Mouse (Mus musculus) inflammation-experienced regulatory T-cells, adult 16 weeks (primary cell): Measurements from ENCODE around the gene Olfr1056. TPM values are rescaled to one million over a fixed set of nuclear protein-coding genes. Genes with fewer than 3 reads are reported as not detected.

ENCODE experiments used
- polyA plus RNA-seq: library from polyadenylated mRNA; unstranded; fragments of 100-300 nt; shearing (Covaris generic); gene quantifications from one replicate; pipeline ENCODE4 v1.2.1, GENCODE M21; 2017

Olfr1056 gene
- polyA plus RNA-seq: not detected

DNA sequence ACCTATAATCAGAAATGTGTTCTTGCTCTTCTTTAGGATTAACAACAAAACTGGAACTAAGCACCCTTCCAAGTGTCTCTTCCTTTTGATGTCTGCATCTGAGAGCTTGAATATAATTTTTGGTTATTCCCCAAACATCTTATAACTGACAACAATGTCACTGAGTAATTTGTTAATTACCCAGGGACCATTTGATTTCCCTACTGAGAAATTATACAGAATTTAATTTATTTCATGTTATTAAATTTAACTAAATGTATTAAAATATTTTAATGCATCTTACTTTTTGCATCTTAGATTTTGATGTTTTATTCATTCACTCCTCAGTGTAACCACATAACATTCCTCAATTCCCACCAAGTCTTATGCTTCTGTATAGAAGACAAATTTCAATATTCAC is at the start of gene Olfr1056:
TSS of gene Olfr1056 (minus strand) at position 101 of the 400 bp plus-strand sequence.

DNA sequence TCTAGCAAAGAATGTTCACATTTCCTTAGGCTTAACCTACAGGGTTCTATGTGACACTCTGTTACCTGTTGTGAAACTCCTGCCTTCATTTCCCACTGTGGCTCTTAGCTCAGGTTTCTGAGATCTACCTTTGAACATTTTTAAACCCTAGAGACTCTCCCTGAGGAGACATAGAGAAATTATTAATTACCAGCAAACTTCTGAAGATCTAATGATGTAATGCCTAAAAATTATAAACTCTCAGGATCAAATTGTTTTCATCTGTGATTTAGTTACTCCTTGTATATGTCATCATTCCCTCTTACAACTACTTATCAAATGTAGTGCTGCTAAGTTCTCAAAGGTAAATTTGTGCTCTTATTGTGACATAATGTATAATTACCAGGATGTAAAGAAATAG is 26.2 kb upstream of the Olfr1056 start, which contains the start of gene Olfr1058:
TSS of gene Olfr1058 (minus strand) at position 101 of the 400 bp plus-strand sequence.

DNA sequence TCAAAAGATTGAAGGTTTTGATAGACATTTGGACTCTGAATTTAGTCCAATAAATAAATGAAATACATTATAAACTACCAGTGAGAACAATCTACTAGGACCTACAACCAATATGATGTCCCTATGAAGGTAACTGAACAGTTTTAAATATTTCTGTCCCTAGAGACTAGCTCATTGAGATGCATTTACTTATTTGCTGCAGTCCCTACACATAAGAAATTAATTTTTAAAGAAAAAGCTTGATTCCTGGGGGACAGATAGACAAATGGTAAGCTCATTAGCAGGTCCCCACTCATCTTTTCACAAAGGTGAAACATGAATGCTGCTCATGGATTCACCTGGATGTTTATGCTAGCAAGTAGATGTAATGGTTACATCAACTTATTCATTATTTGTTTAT is 16.0 kb upstream of the Olfr1056 start, which contains the start of gene Olfr1057:
TSS of gene Olfr1057 (minus strand) at position 101 of the 400 bp plus-strand sequence.

DNA sequence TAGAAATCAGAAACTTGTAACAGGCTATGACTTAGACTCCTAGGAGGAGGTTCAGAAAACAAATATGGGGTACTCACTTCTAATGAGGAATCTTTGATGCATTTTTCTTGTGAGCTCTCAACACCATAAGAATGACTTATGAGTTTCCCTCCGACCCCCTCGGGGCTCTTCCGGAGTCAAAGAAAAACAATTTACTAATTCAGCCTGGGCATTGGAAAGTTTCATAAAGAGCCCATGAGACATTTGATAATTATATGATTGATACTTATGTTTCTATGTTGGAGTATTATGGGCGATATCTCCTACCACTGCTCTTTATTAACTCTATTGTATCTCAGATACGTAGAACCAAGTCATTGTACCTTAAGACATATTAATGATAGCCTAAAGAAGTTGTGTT is 12.1 kb downstream of the Olfr1056 start, which contains the start of gene Olfr1055:
TSS of gene Olfr1055 (minus strand) at position 101 of the 400 bp plus-strand sequence.

DNA sequence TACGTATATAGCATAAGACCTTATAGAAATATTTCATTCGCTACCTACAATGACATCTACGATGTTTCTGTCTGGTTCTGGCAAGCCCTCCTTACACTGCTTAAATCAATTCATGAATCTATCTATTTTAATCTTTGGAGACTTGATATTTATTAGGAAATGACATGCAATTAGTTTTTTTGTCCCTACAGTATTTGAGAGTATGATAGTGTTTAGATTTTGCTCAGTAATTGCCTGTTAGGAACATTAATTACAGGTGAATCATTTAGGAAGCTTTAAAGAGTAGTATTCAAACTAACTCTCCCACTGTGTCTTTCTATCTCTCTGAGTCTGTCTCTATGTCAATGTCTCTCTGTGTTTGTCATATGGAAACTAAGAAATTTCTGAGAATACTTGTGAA is 26.9 kb downstream of the Olfr1056 start, which contains the start of gene Olfr1054:
TSS of gene Olfr1054 (minus strand) at position 101 of the 400 bp plus-strand sequence.

DNA sequence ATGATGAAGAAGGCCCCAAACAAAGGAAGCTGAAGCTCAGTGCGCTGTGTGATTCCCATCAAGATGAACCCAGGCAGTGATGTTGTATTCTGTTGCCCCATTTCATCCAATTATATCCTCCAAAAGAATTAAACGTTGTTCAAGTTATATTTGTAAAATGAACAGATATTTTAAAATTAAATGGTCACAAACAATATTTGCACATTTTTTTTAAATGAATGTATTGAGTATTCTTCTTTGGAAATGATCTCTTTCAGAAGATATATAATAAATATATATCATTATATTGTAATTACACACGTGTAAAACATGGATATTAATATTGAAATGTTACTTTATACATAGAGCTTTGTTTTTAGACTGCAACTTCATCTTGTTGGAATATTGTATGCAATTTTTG is 47.1 kb downstream of the Olfr1056 start, which contains the start of gene Olfr1053:
TSS of gene Olfr1053 (minus strand) at position 101 of the 400 bp plus-strand sequence.

Other genes with a start within 250 kb of the Olfr1056 start
- gene Olfr1039, start 226.5 kb downstream of the Olfr1056 start, polyA plus RNA-seq: not detected
- gene Olfr1040, start 215.7 kb downstream of the Olfr1056 start, polyA plus RNA-seq: not detected
- not detected for gene Olfr1042, start 200.6 kb downstream of the Olfr1056 start, polyA plus RNA-seq
- not detected for gene Olfr1043, start 194.9 kb downstream of the Olfr1056 start, polyA plus RNA-seq
- not detected for gene Olfr1044, start 184.6 kb downstream of the Olfr1056 start, polyA plus RNA-seq
- not detected for gene Olfr52, start 176.8 kb downstream of the Olfr1056 start, polyA plus RNA-seq
- gene Olfr1045, start 159.5 kb downstream of the Olfr1056 start, polyA plus RNA-seq: not detected
- not detected for gene Olfr1046, start 143.2 kb downstream of the Olfr1056 start, polyA plus RNA-seq
- not detected for gene Olfr1047, start 131.1 kb downstream of the Olfr1056 start, polyA plus RNA-seq
- not detected for gene Olfr1048, start 122.2 kb downstream of the Olfr1056 start, polyA plus RNA-seq
- gene Olfr1049, start 104.1 kb downstream of the Olfr1056 start, polyA plus RNA-seq: not detected
- not detected for gene Olfr1051, start 83.4 kb downstream of the Olfr1056 start, polyA plus RNA-seq
- gene Olfr1052, start 70.0 kb downstream of the Olfr1056 start, polyA plus RNA-seq: not detected
- gene Olfr1053, start 47.2 kb downstream of the Olfr1056 start, polyA plus RNA-seq: not detected
- not detected for gene Olfr1054, start 27.0 kb downstream of the Olfr1056 start, polyA plus RNA-seq
- not detected for gene Olfr1055, start 12.2 kb downstream of the Olfr1056 start, polyA plus RNA-seq
- not detected for gene Olfr1057, start 15.9 kb upstream of the Olfr1056 start, polyA plus RNA-seq
- not detected for gene Olfr1058, start 26.1 kb upstream of the Olfr1056 start, polyA plus RNA-seq
- gene Olfr1061, start 51.6 kb upstream of the Olfr1056 start, polyA plus RNA-seq: not detected
- not detected for gene Olfr1062, start 64.3 kb upstream of the Olfr1056 start, polyA plus RNA-seq
- not detected for gene Olfr1065, start 88.1 kb upstream of the Olfr1056 start, polyA plus RNA-seq
- not detected for gene Olfr1066, start 93.8 kb upstream of the Olfr1056 start, polyA plus RNA-seq
- not detected for gene Olfr228, start 124.9 kb upstream of the Olfr1056 start, polyA plus RNA-seq
- not detected for gene Olfr1076, start 146.0 kb upstream of the Olfr1056 start, polyA plus RNA-seq
- not detected for gene Olfr1079, start 180.0 kb upstream of the Olfr1056 start, polyA plus RNA-seq
- gene Olfr1080, start 195.8 kb upstream of the Olfr1056 start, polyA plus RNA-seq: not detected
- gene Olfr1082, start 236.5 kb upstream of the Olfr1056 start, polyA plus RNA-seq: not detected